Mouse (Mus musculus): ENCODE data around the gene Palm2.

The Palm2 gene

DNA sequence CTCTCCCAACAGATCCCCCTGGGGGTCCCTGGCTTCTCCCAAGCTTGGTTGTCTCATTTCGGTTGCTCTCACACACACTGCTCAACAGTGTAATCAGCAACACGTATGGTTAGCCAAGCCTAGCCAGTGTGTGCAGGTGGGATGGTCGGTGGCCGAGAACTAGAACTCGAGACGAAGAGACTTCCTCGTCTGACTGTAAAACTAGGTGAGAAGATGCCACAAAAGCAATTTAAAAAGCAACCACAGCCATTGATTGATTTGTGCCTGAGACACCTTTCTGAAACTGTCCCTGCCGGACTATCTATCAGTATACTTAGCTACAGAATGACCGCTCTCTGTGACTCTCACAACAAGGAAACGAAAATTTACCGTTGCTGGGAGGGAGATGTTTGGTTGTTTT lies 321.0 kb downstream of the Palm2 start:
- no peak for DNase-seq (ENCODE audit: low spot score)

DNA sequence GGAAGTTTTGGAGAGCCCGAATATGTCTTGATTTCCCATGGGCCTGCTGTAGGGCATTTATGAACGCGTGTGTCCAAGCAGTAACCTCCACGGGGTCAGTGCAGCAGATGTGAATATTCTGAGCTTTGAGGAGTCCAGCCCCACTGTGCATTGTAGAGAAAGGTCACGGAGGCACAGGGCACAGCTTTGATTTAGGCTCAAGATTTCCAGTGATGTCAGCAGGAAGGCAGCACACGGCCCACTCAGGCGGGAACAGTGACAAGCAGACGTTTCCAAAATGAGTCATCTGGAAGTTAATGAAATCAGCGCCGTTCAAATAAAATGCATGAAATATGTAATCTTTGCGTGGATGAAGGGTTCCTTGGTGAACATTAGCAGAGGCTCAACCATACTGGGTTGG lies 323.9 kb downstream of the Palm2 start:
- DNase-seq (ENCODE audit: low spot score), result no peak
